Mouse (Mus musculus): ENCODE measurements around the gene Trim47. TPM values are rescaled to one million over a fixed set of nuclear protein-coding genes. Genes with fewer than 3 reads are reported as not detected.

The Trim47 gene
- polyA plus RNA-seq, 1 experiment from 2014 or later: 4.3 TPM

DNA sequence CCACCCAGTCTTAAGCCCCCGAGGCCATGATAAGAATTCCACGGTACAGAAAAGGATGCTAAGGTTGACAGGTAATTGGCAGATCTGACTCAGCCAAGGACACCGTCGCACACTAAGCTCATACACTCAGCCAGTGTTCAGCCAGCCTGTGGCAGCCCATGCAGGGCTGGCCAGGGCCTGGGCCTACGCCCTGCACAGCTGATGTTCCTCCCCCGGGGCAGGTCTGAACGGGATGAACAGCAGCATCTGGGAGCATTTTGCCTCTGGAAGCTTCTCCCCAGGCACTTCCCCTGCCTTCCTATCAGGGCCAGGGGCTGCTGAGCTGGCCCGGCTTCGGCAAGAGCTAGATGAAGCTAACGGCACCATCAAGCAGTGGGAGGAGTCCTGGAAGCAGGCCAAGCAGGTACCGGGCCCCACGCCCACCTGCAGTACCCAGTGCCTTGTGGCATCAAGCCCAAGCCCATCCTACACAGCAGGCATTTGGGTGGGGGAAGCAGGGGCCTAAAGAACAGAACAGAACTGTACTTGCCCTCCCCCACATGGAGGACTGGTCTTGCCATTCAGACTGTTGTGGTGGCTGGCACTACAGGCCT, 68.9 kb downstream of the Trim47 start:
- Histone ChIP-seq H3K4me1 (replicated peaks) (peaks cover 8% of the 10 kb centered on the region), H3K9me3 (no peaks in the 10 kb centered on the region), H3K36me3 (peaks cover 100% of the 10 kb centered on the region), H3K27ac (no peak overlapping the region), H3K4me3 (no peak overlapping the region), H3K27me3 (ENCODE audit: insufficient read depth, poor library complexity, severe bottlenecking) (no peaks in the 10 kb centered on the region)
- 88% methylated on average over 12 of the region's 12 CpGs for WGBS
- no peak for DNase-seq (ENCODE audit: low spot score)

GRCm38 (mm10) chr11:116057237-116057881, 69.7 kb downstream of the Trim47 start:
- whole genome bisulfite sequencing: 87% methylated on average over 4 of the region's 4 CpGs
- Histone ChIP-seq H3K27me3 (ENCODE audit: insufficient read depth, poor library complexity, severe bottlenecking) (no peaks in the 10 kb centered on the region), H3K9me3 (no peaks in the 10 kb centered on the region), H3K36me3 (peaks cover 100% of the 10 kb centered on the region), H3K4me3 (no peak overlapping the region), H3K27ac (no peak overlapping the region), H3K4me1 (replicated peaks) (peaks cover 3% of the 10 kb centered on the region)
- no peak for DNase-seq (ENCODE audit: low spot score)

GRCm38 (mm10) chr11:116055873-116056272, 71.1 kb downstream of the Trim47 start:
- Histone ChIP-seq H3K27me3 (ENCODE audit: insufficient read depth, poor library complexity, severe bottlenecking) (no peaks in the 10 kb centered on the region), H3K9me3 (no peaks in the 10 kb centered on the region), H3K36me3 (peaks cover 100% of the 10 kb centered on the region), H3K27ac (no peak overlapping the region), H3K4me3 (no peak overlapping the region), H3K4me1 (replicated peaks) (no peaks in the 10 kb centered on the region)
- WGBS: 94% methylated on average over 11 of the region's 11 CpGs
- no peak for DNase-seq (ENCODE audit: low spot score)

Other genes with a start within 250 kb of the Trim47 start
- gene Smim5, start 227.2 kb downstream of the Trim47 start, polyA plus RNA-seq (2016; fragmentation: Nextera tagmentation; extraction: Ambion mirVana): 1.4 and 4.2 TPM in 2 replicates
- 1.4 and 1.6 TPM in 2 replicates for gene Smim6, start 215.2 kb downstream of the Trim47 start, polyA plus RNA-seq (2016; fragmentation: Nextera tagmentation; extraction: Ambion mirVana)
- 44.7 and 52.5 TPM in 2 replicates for gene Sap30bp, start 193.9 kb downstream of the Trim47 start, polyA plus RNA-seq (2016; fragmentation: Nextera tagmentation; extraction: Ambion mirVana)
- 27.3 and 28.8 TPM in 2 replicates for gene Recql5, start 193.7 kb downstream of the Trim47 start, polyA plus RNA-seq (2016; fragmentation: Nextera tagmentation; extraction: Ambion mirVana)
- 0.92 and 0.94 TPM in 2 replicates for gene Itgb4, start 152.5 kb downstream of the Trim47 start, polyA plus RNA-seq (2016; fragmentation: Nextera tagmentation; extraction: Ambion mirVana)
- gene Galk1, start 114.5 kb downstream of the Trim47 start, polyA plus RNA-seq (2016; fragmentation: Nextera tagmentation; extraction: Ambion mirVana): 184 and 204 TPM in 2 replicates
- gene H3f3b, start 99.2 kb downstream of the Trim47 start, polyA plus RNA-seq (2016; fragmentation: Nextera tagmentation; extraction: Ambion mirVana): 1,623 and 1,834 TPM in 2 replicates
- gene Unk, start 96.9 kb downstream of the Trim47 start, polyA plus RNA-seq (2016; fragmentation: Nextera tagmentation; extraction: Ambion mirVana): 47.7 and 51.3 TPM in 2 replicates
- gene Unc13d, start 49.2 kb downstream of the Trim47 start, polyA plus RNA-seq (2016; fragmentation: Nextera tagmentation; extraction: Ambion mirVana): 3.1 and 4.5 TPM in 2 replicates
- 98.1 and 128 TPM in 2 replicates for gene Wbp2, start 40.2 kb downstream of the Trim47 start, polyA plus RNA-seq (2016; fragmentation: Nextera tagmentation; extraction: Ambion mirVana)
- 1.8 and 2.0 TPM in 2 replicates for gene Trim65, start 3.9 kb upstream of the Trim47 start, polyA plus RNA-seq (2016; fragmentation: Nextera tagmentation; extraction: Ambion mirVana)
- gene Mrpl38, start 11.7 kb upstream of the Trim47 start, polyA plus RNA-seq (2016; fragmentation: Nextera tagmentation; extraction: Ambion mirVana): 108 and 114 TPM in 2 replicates
- gene Fbf1, start 41.0 kb upstream of the Trim47 start, polyA plus RNA-seq (2016; fragmentation: Nextera tagmentation; extraction: Ambion mirVana): 59.2 and 62.8 TPM in 2 replicates
- gene Ten1, start 71.6 kb upstream of the Trim47 start, polyA plus RNA-seq (2016; fragmentation: Nextera tagmentation; extraction: Ambion mirVana): 68.5 and 78.9 TPM in 2 replicates
- 21.8 TPM in 2 replicates for gene Acox1, start 71.8 kb upstream of the Trim47 start, polyA plus RNA-seq (2016; fragmentation: Nextera tagmentation; extraction: Ambion mirVana)
- gene Evpl, start 110.9 kb upstream of the Trim47 start, polyA plus RNA-seq (2016; fragmentation: Nextera tagmentation; extraction: Ambion mirVana): 0.35 and 0.76 TPM in 2 replicates
- 96.2 and 100 TPM in 2 replicates for gene Srp68, start 147.0 kb upstream of the Trim47 start, polyA plus RNA-seq (2016; fragmentation: Nextera tagmentation; extraction: Ambion mirVana)
- gene Galr2, start 153.7 kb upstream of the Trim47 start, polyA plus RNA-seq (2016; fragmentation: Nextera tagmentation; extraction: Ambion mirVana): 0.11 and 0.33 TPM in 2 replicates
- gene Exoc7, start 180.0 kb upstream of the Trim47 start, polyA plus RNA-seq (2016; fragmentation: Nextera tagmentation; extraction: Ambion mirVana): 52.2 and 79.2 TPM in 2 replicates
- gene Foxj1, start 208.2 kb upstream of the Trim47 start, polyA plus RNA-seq (2016; fragmentation: Nextera tagmentation; extraction: Ambion mirVana): 15.1 and 29.1 TPM in 2 replicates

All from hindbrain, embryonic 10.5 days (tissue).